Mouse (Mus musculus) E14TG2a.4 (cell line): ENCODE data around the gene Ptcd2.

Source experiments
- CTCF ChIP-seq: conservative IDR thresholded peaks from 2 replicates; pipeline ENCODE4 v1.5.1; 2014; ENCODE audit warnings: low read length
- NANOG ChIP-seq: IDR thresholded peaks from 2 replicates; pipeline ENCODE4 v1.6.1; 2014; ENCODE audit warnings: borderline replicate concordance, low read length, mixed read lengths
- POU5F1 ChIP-seq: IDR thresholded peaks from 2 replicates; pipeline ENCODE4 v1.6.1; 2014; ENCODE audit warnings: low read length, borderline replicate concordance

GRCm38 (mm10) chr13:99290766-99291165, 53.7 kb downstream of the Ptcd2 start:
- TF ChIP-seq CTCF (no peak), NANOG (no peak), POU5F1 (no peak)
